Mouse (Mus musculus): ENCODE data around the gene Cfap157.

Gene Cfap157

GRCm38 (mm10) chr2:32784048-32784681 is at the start of gene Cfap157:
Cfap157 (minus strand) TSS chr2:32784428.
- DNase-seq (ENCODE audit: low spot score) = no peak

GRCm38 (mm10) chr2:32828979-32829676 is 44.9 kb upstream of the Cfap157 start:
- no peak for DNase-seq (ENCODE audit: low spot score)

DNA sequence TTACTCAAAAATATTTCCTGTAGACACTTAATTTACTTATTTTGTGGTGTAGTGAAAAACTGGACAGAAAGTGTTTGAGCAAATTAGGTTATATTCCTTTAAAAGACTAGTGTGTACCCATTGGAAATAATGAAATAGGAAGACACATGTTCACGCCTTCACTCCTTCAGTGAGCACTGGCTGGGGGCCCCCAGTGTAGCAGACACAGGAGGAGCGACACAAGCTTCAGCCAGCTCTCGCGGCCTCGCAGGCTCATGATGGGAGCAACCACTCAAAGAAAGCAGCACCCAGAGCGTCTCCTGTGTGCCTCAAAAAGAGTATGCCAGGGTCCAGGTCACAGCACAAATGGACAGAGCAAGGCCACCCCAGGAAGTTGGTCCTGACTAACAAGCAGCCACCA is 41.6 kb upstream of the Cfap157 start:
- no peak for DNase-seq (ENCODE audit: low spot score)

DNA sequence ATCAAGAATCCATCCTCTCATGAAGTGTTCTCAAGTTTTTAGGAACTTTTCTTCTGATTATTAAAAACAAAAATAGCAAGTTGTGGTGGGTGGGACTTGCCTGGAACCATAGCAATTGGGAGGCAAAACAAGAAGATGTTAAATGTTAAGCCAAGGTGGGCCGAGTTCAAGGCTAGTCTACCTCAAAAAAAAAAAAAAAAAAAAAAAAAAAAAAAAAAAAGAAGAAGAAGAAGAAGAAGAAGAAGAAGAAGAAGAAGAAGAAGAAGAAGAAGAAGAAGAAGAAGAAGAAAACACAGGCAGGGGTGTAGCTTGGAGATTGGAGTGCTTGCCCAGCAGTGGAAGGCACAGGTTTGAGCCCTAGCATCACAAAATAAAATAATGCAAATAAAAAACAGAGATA is 40.5 kb upstream of the Cfap157 start:
- DNase-seq (ENCODE audit: low spot score) = no peak

- DNase-seq (ENCODE audit: low spot score) = no peak
These were observed 40.0 kb upstream of the Cfap157 start for GRCm38 (mm10) chr2:32824181-32824580.

DNA sequence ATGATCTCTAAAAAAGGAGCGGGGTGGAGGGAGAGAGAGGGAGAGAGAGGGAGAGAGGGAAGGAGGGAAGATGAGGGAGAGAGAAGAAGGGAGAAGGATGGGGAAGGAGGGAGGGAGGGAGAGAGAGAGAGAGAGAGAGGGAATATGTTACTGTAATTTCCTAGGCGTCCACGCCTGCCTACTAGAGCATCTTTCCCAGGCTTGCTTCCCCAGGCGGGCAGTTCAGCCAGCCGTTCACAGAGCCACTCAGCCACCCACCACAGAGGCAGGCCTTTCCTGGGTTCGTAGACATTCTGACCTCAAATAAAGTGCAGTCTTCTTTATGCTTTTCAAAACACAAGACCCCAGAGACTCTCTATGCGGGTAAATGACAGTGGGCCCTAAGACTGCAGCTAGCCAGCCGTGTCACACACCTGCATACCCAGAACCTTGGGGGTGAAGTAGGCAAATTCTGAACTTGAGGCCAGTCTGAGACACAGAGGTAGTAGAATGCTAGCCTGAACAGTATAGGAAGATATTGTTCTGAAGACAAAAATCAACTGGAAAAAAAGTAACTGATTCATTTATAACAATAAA is 39.4 kb upstream of the Cfap157 start:
- DNase-seq (ENCODE audit: low spot score) = no peak

- DNase-seq (ENCODE audit: low spot score) = no peak
These were observed 38.9 kb upstream of the Cfap157 start for GRCm38 (mm10) chr2:32823153-32823552.

- no peak for DNase-seq (ENCODE audit: low spot score)
These were observed 38.4 kb upstream of the Cfap157 start for GRCm38 (mm10) chr2:32822643-32823042.

DNA sequence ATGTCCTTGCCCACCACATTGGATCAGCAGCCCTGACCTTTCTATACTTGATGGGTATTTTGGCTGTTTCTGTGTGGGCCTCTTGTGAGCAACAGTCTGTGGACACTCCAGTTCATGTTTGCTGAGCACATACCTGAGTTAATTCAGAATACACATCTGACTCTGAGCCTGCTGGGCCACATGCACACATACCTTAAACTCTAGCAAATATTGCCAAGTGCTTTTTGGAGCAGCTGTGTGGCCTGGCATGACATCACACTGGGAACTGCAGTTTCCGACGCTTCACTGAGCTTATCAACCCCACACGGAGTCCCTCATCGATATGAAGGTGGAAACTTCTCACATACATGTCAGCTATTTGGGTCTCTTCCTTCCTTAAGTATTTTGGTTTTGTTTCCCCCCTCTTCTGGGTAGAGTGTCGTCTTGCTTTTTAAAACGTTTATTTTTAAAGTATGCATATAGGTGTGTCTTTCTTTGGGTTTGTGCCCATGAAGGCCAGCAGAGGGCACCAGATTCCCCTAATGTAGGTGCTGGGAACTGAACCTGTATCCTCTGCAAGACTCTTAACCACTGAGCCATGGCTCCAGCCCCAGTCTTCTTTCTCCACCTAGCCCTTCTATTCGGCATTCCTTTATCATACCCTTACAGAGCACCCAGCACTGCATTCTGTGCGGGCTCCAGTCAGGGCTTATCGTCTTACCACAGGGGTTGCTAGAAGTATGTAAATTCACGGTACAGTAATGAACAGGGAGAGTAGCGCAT is 37.0 kb upstream of the Cfap157 start:
- DNase-seq (ENCODE audit: low spot score) = peak; percentile 29

DNA sequence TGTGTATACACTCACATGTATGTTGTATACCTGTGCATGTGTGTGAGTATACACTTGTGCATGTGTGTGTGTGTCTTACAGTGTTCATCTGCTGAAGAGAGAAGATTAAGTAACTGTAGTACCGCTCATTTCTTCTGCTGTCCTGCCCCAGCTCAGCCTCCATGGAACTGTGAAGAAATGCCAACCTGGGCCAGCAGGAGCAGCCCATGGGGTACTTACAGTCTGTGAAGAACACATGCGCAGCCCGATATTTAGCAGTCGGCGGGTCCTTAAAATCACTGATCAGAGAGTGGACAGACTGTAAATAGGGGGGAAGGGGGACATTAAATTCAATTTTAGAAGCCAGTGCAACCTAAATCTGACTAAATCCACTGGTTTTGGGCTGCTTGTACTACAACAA is 34.0 kb upstream of the Cfap157 start:
- no peak for DNase-seq (ENCODE audit: low spot score)

DNA sequence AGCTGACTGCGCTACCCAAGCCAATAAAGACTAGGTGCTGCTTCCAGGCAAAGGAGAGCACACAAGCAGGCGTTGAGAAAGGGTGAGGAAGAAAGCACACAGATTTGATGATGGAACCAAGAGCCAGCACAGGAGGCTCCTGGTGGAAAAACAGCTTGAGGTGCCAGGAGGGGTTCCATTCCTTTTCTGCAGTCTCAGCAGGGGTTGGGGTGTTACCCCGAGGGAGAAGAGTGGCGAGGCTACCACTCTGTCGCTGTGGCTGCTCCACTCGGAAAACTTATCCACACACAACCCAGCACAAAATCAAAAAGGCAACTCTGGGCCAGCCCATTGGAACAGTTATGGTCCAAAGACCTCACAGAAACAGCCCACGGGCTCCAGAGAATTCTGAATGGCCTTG is 33.4 kb upstream of the Cfap157 start:
- no peak for DNase-seq (ENCODE audit: low spot score)

- DNase-seq (ENCODE audit: low spot score) = no peak
These were observed 32.8 kb upstream of the Cfap157 start for GRCm38 (mm10) chr2:32816946-32817581.

GRCm38 (mm10) chr2:32816497-32816896 is 32.3 kb upstream of the Cfap157 start:
- no peak for DNase-seq (ENCODE audit: low spot score)

DNA sequence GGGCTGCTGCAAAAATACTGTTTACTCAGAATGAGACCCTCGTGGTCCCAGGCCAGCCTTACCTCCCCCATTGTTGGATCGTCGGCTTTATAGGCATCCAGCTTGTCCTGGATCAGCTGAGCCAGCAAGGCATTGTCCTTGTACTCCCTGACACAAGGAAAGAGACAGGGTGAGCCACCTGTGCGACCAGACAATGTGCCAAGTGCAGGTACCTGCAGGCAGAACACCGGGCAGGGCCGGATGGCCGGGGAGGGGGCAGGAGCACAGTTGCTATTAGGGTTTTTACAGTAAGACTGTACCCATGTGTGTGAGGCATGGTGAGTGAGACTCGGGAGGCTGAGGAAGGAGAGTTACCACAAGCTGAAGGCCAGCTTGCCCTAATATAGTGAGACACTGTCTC is 27.7 kb upstream of the Cfap157 start:
- DNase-seq (ENCODE audit: low spot score) = no peak

GRCm38 (mm10) chr2:32808816-32809566 is 24.8 kb upstream of the Cfap157 start:
- no peak for DNase-seq (ENCODE audit: low spot score)

- DNase-seq (ENCODE audit: low spot score) = no peak
These were observed 14.2 kb upstream of the Cfap157 start for GRCm38 (mm10) chr2:32798251-32798962.

DNA sequence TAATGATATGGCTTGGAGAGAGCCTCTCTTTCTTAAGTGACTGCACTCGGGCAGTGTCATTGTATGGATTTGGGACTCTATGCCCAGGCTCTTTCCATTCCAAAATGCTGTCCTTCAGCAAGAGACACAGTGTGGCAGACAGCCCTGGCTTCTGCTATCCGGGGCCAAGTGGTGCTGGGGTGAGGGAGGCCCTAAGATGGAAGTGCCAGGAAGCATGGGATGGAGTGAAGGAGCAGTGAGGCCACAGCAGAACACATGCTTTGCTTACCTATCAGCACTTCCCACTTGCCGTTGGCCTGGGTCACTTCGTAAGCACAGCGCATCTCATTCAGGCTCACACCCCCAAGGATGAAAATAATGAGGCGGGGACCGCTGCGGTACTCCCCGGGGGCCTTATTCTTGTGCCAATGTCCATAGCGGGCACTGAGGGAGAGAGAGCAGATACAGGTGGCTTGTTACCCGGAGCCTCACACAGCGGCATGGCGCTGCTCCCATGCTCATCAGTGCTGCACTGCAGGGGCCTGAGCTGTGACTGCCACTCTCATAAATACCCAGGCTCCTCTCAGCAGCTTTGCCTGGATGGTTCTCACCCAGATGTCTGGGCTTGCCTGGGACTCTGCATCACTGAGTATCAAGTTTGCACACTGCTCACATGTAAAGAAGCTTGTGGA is 11.7 kb upstream of the Cfap157 start:
- DNase-seq (ENCODE audit: low spot score) = no peak

DNA sequence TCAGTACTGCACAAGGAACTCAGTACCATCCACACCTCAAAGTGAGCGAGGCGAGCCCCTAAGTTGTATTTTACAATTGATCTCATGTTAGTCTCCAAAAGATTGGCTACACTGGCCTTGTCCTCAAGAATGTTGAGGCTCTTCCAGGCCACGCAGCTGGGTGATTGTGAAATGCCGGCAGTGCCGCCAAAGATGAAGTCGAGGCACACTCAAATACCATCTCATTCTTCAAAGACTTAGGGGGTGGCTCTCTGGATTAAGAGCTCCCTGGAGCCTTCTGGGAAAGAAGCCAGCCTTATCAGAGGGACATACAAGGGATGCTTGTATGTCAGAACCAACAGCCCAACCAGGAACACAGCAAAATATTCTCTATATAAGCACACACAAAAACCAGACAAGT is 7.1 kb upstream of the Cfap157 start:
- no peak for DNase-seq (ENCODE audit: low spot score)

- no peak for DNase-seq (ENCODE audit: low spot score)
These were observed 4.4 kb upstream of the Cfap157 start for GRCm38 (mm10) chr2:32788581-32788980.

- DNase-seq (ENCODE audit: low spot score) = no peak
These were observed 2.9 kb upstream of the Cfap157 start for GRCm38 (mm10) chr2:32787176-32787575.
